Mouse (Mus musculus) adrenal gland, postnatal 25 days (tissue): ENCODE results near the gene Tmem265. TPM values are rescaled to one million over a fixed set of nuclear protein-coding genes. Genes with fewer than 3 reads are reported as not detected.

ENCODE experiments used
- DNase-seq: peaks from one replicate; pipeline ENCODE4 v3.0.0; 2021; ENCODE audit warnings: mixed read lengths
- long read RNA-seq: library from polyadenylated mRNA; stranded (forward); transcript quantifications from one replicate; pipeline ENCODE4 v2.0.0, GENCODE M21; 2021
- total RNA-seq: library from RNA; stranded (reverse); gene quantifications from 2 replicates; pipeline ENCODE4 v1.2.3, GENCODE M21; 2021

Gene Tmem265
- not detected in 2 replicates for total RNA-seq
- long read RNA-seq, result 0 reads

GRCm38 (mm10) chr7:127561340-127561858 is at the start of gene Tmem265:
Gene Tmem265 (plus strand): TSS chr7:127561390.
- no peak for DNase-seq

GRCm38 (mm10) chr7:127511808-127512230 is 49.4 kb upstream of the Tmem265 start, which contains the start of gene Srcap:
Gene Srcap (plus strand): TSS chr7:127511983.
- DNase-seq, result peak; percentile 93

DNA sequence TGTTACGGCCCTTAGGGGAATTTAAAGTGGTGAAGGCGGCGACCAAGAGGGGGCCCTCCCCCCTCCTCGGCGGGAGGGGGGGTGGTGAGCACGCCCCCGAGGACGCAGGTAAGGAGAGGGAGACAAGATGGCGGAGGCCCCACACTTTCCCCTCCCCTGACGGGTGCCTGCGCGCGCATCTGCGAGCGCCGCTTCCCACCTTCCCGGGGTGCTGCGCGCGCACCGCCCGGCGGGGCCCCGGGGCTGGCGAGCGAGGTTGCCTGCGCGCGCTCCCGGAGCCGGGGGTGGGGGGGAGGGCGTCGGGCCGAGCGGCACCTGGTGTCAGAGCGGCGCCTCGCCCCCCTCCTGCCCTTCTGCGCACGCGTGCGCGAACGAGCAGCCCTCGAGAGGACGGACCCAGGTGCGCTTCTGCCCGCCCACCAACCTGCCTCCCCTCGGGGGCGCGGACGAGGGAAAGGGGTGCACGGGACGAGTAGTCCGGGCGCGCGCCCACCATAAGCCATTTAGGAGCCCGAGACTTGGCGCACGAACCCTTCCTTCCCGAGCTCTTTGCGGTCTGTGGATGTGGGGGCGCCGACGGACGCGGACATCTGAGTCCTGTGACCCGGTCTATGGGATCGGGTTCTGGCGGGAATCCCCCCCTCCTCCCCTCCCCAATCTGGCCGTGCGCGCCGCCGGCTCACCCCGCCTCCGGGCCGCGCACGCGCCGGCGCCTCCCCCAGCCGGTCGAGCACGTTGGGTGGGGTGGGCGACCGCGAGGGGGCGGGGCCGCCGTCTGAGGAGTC is 48.8 kb upstream of the Tmem265 start:
- peak; percentile 92 for DNase-seq

GRCm38 (mm10) chr7:127513016-127513390 is 48.2 kb upstream of the Tmem265 start:
- DNase-seq, result no peak

- no peak for DNase-seq
Observed at GRCm38 (mm10) chr7:127513781-127514180, 47.4 kb upstream of the Tmem265 start.

DNA sequence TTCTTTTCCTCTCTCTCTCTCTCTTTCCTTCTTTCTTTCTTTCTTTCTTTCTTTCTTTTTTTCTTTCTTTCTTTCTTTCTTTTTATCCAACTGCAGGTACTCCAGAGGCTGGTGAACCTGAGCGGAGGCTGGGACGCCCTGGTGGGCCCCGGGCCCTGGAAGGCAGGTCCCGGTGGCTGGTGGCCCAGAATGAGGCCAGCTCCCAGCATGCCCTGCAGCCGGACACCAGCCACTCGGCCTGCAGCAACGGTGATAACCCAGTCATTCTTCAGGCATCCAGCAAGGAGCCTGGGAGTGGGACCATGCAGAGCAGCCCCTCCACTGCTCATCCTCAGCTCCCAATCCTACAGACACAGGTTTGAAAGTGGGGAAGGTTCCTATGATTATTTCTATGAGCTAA is 45.3 kb upstream of the Tmem265 start:
- no peak for DNase-seq

DNA sequence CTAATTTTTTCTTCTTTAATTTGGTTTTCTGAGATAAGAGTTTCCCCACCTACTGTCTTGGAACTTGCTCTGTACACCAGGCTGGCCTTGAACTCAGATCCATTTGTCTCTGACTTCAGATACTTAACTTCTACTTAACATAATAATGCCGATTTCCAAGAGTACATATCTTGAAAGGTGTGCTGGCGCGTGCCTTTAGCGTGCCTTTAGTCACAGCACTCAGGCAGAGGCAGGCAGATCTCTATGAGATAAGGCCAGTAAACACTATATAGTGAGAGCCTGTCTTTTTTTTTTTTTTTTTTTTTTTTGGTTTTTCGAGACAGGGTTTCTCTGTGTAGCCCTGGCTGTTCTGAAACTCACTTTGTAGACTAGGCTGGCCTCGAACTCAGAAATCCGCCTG is 44.8 kb upstream of the Tmem265 start:
- no peak for DNase-seq

DNA sequence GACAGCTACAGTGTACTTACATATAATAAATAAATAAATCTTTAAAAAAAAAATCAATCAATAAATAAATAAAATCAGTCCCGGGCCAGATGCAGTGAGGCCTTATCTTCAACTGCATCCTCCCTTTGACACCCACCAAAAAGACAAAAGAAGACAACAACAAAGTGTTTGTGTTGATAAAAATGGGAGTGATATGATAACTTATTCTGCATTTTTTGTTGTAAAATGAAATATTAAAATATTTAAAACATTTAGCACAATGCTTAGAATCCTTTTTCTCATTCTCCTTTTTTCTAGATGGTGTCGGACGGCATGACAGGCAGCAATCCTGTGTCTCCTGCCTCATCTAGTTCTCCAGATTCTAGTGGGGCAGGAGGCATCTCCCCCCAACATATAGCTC is 41.9 kb upstream of the Tmem265 start, which contains the start of gene Gm42715:
Gm42715 (plus strand) TSS at position 301 of the 400 bp plus-strand sequence.
- no peak for DNase-seq

- no peak for DNase-seq
Observed at GRCm38 (mm10) chr7:127541671-127542070, 19.5 kb upstream of the Tmem265 start.

- peak; percentile 48 for DNase-seq
Observed at GRCm38 (mm10) chr7:127549116-127549835, 11.9 kb upstream of the Tmem265 start.

GRCm38 (mm10) chr7:127551558-127551957 is 9.6 kb upstream of the Tmem265 start:
- DNase-seq, result no peak

- no peak for DNase-seq
Observed at GRCm38 (mm10) chr7:127560580-127560979, 610 bp upstream of the Tmem265 start.

DNA sequence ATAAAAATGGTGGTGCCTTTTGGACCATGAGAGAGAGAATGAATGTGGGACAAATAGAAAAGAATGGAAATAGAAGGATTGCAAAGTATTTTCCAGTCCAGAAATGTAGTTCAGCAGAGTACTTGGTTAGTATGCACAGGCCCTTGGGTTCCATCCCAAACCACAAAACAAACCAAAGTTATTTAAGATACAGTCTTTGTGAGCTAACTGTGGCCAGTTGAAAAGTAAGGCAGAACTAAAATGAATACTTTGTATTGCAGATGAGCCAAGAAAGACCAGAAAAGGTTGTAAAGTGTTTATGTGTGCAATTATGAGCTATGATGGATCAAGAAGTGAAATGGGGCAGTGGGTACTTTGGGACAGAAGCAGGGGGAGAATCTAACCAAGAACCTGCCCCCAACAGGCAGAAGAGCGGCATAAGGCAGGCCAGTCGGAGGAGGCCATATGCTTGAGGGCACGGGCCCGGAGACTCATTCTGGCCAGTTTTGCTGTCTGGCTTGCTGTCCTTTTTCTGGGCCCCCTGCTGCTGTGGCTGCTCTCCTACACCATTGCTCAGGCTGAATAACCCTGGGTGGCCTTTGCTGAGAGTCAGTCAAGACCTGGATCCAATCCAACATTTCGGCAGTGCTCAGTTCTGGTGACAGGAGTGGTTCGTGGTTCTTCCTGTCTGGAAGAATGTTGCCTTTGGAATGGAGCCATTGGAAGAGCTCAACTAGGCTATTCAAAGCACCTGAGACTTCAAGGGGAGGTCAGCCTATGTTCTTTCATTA is 3.4 kb downstream of the Tmem265 start:
- peak; percentile 38 for DNase-seq

DNA sequence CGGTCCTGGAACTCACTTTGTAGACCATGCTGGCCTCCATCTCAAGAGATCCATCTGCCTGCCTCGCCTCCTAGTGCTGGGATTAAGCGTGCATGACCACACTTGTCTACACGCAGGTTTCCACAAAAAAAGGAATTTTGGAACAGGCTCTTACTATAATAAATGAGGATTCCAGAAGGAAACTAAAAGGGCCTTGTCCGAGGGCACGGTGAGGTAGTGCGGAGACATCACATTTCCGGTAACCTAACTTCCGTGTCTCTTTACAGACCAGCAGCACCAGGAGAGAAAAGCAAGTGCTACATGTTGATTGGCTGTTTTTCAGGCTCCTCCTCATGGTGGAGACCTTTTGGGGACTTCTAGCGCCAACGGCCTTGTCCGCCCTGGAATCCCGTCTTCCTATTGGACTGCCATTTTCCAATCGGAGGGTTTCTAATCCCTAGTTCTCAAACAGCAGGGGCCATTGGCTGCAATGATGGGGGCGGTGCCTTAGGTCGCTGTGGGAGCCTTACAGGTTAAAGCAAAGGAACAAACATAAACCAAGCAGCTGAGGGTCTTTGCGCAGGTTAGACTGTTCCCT is 11.8 kb downstream of the Tmem265 start, which contains the start of gene Phkg2:
Phkg2 (plus strand) TSS at position 446 of the 577 bp plus-strand sequence.
- DNase-seq, result peak; percentile 84

GRCm38 (mm10) chr7:127573503-127574008 is 12.4 kb downstream of the Tmem265 start:
- no peak for DNase-seq

GRCm38 (mm10) chr7:127574115-127574514 is 12.9 kb downstream of the Tmem265 start:
- no peak for DNase-seq

DNA sequence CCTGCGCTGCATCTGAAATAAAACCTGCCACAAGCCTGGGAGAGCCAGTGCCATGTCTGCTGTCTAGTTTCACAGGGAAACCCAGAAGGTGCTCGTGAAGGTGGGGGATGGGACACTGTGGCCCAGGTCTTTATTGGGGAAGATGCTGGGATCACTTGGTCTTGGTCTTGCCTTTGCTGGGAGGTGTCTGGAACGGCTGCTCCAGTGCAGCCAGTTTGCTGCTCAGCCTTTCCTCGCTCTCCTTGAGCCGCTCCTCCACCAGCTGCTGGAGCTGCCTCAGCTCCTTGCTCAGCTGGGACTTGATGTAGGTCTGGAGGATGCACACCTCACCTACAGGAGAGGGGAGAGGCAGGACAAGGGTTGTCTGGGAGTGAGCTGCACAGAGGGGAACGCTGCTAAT is 22.1 kb downstream of the Tmem265 start:
- no peak for DNase-seq

DNA sequence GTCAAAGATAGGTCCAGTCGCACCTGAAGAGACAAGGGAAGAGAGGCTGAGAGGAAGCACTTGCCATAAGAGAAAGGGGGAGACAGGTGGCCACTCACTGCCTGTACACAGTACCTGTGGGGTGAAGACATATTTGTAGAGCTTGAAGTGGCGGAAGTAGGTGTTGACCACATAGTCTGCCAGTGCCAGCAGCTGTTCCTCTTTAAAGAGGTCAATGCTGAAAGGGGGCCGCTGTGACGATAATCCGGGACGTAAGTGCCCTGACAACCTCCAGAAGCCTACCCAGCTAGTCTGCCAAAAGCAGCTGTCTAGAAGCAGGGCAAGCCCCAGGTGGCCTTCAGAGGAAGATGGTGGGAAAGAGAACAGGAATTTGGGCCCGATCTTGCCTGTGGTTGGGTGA is 23.8 kb downstream of the Tmem265 start:
- DNase-seq, result no peak

GRCm38 (mm10) chr7:127586149-127586548 is 25.0 kb downstream of the Tmem265 start:
- no peak for DNase-seq

- no peak for DNase-seq
Observed at GRCm38 (mm10) chr7:127587196-127587595, 26.0 kb downstream of the Tmem265 start.

- DNase-seq, result peak; percentile 89
Observed at GRCm38 (mm10) chr7:127588011-127588871, 27.1 kb downstream of the Tmem265 start, which contains the start of the genes Ccdc189 and Rnf40. Gene Ccdc189 (minus strand): TSS chr7:127588595. Gene Rnf40 (plus strand): TSS chr7:127588767.
